Mouse (Mus musculus) embryonic stem cell, embryonic (primary cell): ENCODE measurements at regions not wholly inside any gene's neighbourhood (a gene's known extent, or its start where the extent isn't known, plus 50 kb on each side); places are given as distances from the start of the nearest gene placed in this dataset.

Experiments used
- CTCF ChIA-PET, 4 experiments: fragments of 300-600 bp in 2 of 4; fragments of 350-600 bp in 2 of 4; sonication (Branson Sonifier 250); formaldehyde crosslinking; loops; one replicate each; lab custom pipeline; 2022; ENCODE audit warnings: inconsistent platforms in 2 of 4; lab: Charles Lee
- POLR2A ChIA-PET, 4 experiments: fragments of 300-600 bp in 2 of 4; fragments of 350-600 bp in 2 of 4; sonication (Branson Sonifier 250); formaldehyde crosslinking; loops; one replicate each; lab custom pipeline; 2022; ENCODE audit warnings: antibody characterized with exemption in 4 of 4, inconsistent platforms in 1 of 4; lab: Charles Lee

DNA sequence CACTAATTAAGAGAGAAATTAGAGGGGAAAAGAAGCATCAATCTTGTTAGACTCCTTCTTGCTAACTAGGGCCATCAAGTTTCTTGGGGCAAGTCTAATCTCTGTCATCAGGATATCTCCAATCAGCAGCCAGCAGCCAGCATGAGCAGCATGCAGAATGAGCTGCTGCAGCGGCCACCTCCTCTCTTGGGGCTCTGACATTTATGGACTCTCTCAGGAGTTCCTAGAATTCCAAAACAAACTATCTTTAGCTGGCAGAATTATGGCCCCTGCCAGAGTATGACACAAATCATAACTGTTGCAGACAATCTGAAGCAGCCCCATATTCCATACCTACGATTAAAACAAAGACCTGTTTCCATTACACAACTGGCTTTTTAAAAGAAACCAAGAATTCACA lies 56.0 kb upstream of the Tfap2a start:
- ChIA-PET POLR2A (interaction anchor here in 1 of 4 experiments (0.9 to 1.7 kb wide), 3 partner anchors 19 to 190 kb away, joined by 3 to 5 read pairs (median 3); no protein-coding TSS in a partner anchor), CTCF (interaction anchor here in 1 of 4 experiments (1.4 to 2.2 kb wide), 2 partner anchors 9 to 26 kb away, joined by 4 to 9 read pairs; no protein-coding TSS in a partner anchor)

DNA sequence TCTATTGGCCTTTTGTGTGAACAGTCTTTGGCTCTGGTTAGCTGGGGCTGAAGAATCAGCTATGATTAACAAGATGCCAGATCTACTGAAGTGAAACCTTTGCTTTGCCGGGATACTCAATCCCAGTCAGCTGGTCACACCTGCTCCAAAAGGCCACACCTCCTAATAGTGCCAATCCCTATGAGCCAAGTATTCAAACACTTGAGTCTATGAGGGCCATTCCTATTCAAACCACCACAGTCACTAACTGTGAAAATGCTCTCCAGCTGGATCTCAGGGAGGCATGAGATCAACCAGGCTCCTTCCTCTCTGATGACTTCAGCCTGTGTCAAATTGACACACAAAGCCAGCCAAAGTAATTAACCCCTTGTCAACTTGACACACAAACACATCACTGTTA lies 54.8 kb upstream of the Tfap2a start:
- ChIA-PET POLR2A (interaction anchor here in 1 of 4 experiments (0.6 kb wide), 1 partner anchor 429 kb away, joined by 3 read pairs; no protein-coding TSS in a partner anchor), CTCF (interaction anchor here in 1 of 4 experiments (0.7 kb wide), 1 partner anchor 10 kb away, joined by 3 read pairs; no protein-coding TSS in a partner anchor)

DNA sequence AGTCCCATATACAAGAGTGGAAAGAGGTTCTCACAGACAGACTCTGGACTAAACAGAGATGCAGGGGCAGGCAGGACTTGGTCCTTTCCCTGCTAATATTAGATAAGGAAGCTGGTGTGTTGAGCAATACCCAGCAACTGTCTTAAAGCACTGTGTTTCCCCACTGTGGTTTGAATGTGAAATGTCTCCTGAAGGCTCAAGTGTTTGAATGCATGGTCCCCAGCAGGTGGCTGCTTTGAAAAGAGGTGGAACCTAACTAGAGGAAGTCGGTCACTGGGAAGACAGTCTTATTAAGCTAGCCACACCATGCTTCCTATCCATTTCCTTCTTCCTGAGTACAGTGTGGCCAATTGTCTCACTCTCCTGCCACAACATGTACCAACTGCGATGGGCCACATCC lies 50.0 kb upstream of the Tfap2a start:
- POLR2A ChIA-PET: interaction anchor here in 1 of 4 experiments (0.6 kb wide), 1 partner anchor 1264 kb away, joined by 7 read pairs; no protein-coding TSS in a partner anchor
- CTCF ChIA-PET: no interaction called here
